Mouse (Mus musculus): ENCODE results near the gene Snx8. TPM values are rescaled to one million over a fixed set of nuclear protein-coding genes. Genes with fewer than 3 reads are reported as not detected.

Gene Snx8
- polyA plus RNA-seq, 1 experiment from 2014 or later: 21.2 TPM

DNA sequence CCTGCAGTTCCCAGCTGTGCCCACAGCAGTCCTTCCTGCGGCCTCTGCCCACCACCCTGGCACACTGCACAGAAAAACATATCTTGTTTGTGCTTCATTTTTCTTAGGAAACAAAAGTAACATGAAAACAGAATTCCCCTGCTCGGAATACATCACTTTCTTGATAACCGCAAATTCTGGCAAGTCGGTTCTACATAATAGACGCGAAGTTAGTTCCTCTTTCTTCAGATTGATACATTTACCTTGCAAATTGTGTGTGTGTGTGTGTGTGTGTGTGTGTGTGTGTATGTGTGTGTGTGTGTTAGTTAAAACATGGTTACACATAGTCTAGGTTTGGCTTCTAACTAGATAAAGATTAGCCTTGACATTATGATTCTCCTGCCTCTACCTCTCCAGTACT lies 6.4 kb downstream of the Snx8 start:
- H3K4me1 ChIP-seq: peaks cover 32% of the 10 kb centered on the region
- H3K4me3 ChIP-seq (replicated peaks): no peak overlapping the region
- no peak overlapping the region for H3K27ac ChIP-seq (replicated peaks)
- no peak for ATAC-seq (ENCODE audit: insufficient number of reproducible peaks, low FRiP score, low TSS enrichment, low read depth)
- H3K36me3 ChIP-seq: no peaks in the 10 kb centered on the region
- H3K4me2 ChIP-seq (replicated peaks): no peak overlapping the region
- H3K9me3 ChIP-seq (replicated peaks): no peaks in the 10 kb centered on the region
- H3K27me3 ChIP-seq: no peaks in the 10 kb centered on the region
- H3K9ac ChIP-seq: no peak overlapping the region
- 88% methylated on average over 6 of the region's 6 CpGs for WGBS

DNA sequence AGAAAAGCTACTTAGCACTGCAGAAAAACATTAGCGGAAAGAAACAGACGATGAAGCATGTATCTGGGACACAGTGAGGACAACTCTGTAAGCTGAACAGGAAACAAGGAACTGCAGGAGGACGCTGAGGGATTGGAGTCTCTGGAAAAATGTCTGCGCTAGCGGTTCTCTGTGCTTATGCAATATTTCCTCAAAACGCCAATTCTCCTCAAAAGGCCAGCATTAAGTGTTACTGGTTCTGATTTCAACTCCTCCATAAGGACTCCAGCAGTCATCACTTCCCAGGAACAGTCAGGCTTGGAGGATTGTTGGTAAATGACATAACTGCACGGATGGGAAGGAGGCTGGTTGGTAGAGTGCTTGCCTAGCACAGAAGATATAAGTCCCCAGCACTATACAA lies 7.9 kb downstream of the Snx8 start:
- H3K27ac ChIP-seq (replicated peaks): no peak overlapping the region
- no peak overlapping the region for H3K4me2 ChIP-seq (replicated peaks)
- H3K27me3 ChIP-seq: no peaks in the 10 kb centered on the region
- H3K9ac ChIP-seq: no peak overlapping the region
- H3K9me3 ChIP-seq (replicated peaks): no peaks in the 10 kb centered on the region
- no peak for ATAC-seq (ENCODE audit: insufficient number of reproducible peaks, low FRiP score, low TSS enrichment, low read depth)
- H3K4me1 ChIP-seq: peaks cover 24% of the 10 kb centered on the region
- H3K4me3 ChIP-seq (replicated peaks): no peak overlapping the region
- WGBS: 79% methylated on average over 7 of the region's 7 CpGs
- H3K36me3 ChIP-seq: no peaks in the 10 kb centered on the region

- Histone ChIP-seq H3K4me3 (replicated peaks) (no peak overlapping the region), H3K36me3 (no peaks in the 10 kb centered on the region), H3K27ac (replicated peaks) (no peak overlapping the region), H3K9ac (no peak overlapping the region), H3K4me1 (peaks cover 22% of the 10 kb centered on the region), H3K9me3 (replicated peaks) (no peaks in the 10 kb centered on the region), H3K27me3 (no peaks in the 10 kb centered on the region), H3K4me2 (replicated peaks) (no peak overlapping the region)
- 0 out of 2 replicates have a peak, but pooled peaks have one; percentile 53 for ATAC-seq (ENCODE audit: insufficient number of reproducible peaks, low FRiP score, low TSS enrichment, low read depth)
- 61% methylated on average over 6 of the region's 6 CpGs for WGBS
These were observed 9.8 kb downstream of the Snx8 start for GRCm38 (mm10) chr5:140379299-140379698.

DNA sequence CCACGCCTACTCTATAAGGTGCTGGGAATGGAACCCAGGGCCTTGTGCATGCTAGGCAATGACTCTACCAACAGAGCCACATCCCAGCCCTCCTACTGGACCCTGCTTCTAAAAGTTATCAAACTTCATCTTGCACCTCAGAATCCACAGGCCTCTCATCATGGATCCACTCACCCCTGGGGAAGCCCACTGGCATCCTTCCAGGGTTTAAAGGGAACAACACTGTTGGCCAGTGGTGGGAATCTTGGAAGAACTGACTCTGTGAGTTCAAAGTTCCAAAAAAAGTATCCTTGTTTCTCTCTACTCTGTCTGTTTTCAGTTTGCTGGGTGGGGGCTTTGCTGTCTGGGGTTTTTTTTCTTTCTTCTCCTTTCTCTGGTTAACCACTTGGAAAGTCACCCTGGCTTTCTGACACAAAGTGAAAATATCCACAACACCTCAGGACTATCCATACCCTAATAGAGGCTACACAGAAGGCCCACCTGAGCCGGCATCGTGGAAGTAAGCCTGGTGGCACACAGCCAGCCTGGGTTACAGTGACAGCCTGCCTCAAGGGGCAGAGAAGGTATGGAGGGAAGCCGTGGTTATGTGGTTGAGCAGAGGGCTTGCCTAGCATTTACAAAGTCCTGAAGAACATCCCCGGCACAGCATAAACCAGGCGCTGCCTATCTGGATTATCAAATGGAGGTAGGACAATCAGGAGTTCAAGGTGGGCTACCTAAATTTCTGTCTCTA lies 10.8 kb downstream of the Snx8 start:
- no peaks in the 10 kb centered on the region for H3K36me3 ChIP-seq
- H3K27me3 ChIP-seq: no peaks in the 10 kb centered on the region
- H3K27ac ChIP-seq (replicated peaks): peak overlapping the region; percentile 29; the same call in 1 of the 2 replicates
- ATAC-seq (ENCODE audit: insufficient number of reproducible peaks, low FRiP score, low TSS enrichment, low read depth): no peak
- no peak overlapping the region for H3K4me2 ChIP-seq (replicated peaks)
- H3K9me3 ChIP-seq (replicated peaks): no peaks in the 10 kb centered on the region
- H3K4me3 ChIP-seq (replicated peaks): no peak overlapping the region
- H3K9ac ChIP-seq: no peak overlapping the region
- H3K4me1 ChIP-seq: peaks cover 13% of the 10 kb centered on the region
- 67% methylated on average over 6 of the region's 6 CpGs for WGBS

GRCm38 (mm10) chr5:140375249-140375829 lies 13.7 kb downstream of the Snx8 start:
- 87% methylated on average over 4 of the region's 4 CpGs for WGBS
- Histone ChIP-seq H3K27ac (replicated peaks) (no peak overlapping the region), H3K27me3 (no peaks in the 10 kb centered on the region), H3K9me3 (replicated peaks) (no peaks in the 10 kb centered on the region), H3K4me1 (peaks cover 20% of the 10 kb centered on the region), H3K4me3 (replicated peaks) (no peak overlapping the region), H3K9ac (no peak overlapping the region), H3K4me2 (replicated peaks) (no peak overlapping the region), H3K36me3 (no peaks in the 10 kb centered on the region)
- no peak for ATAC-seq (ENCODE audit: insufficient number of reproducible peaks, low FRiP score, low TSS enrichment, low read depth)

- Histone ChIP-seq H3K4me3 (replicated peaks) (no peak overlapping the region), H3K4me2 (replicated peaks) (no peak overlapping the region), H3K27ac (replicated peaks) (no peak overlapping the region), H3K9ac (no peak overlapping the region), H3K4me1 (peaks cover 15% of the 10 kb centered on the region), H3K9me3 (replicated peaks) (no peaks in the 10 kb centered on the region), H3K27me3 (no peaks in the 10 kb centered on the region), H3K36me3 (no peaks in the 10 kb centered on the region)
- 61% methylated on average over 3 of the region's 3 CpGs for WGBS
- ATAC-seq (ENCODE audit: insufficient number of reproducible peaks, low FRiP score, low TSS enrichment, low read depth): no peak
These were observed 14.8 kb downstream of the Snx8 start for GRCm38 (mm10) chr5:140374226-140374625.

DNA sequence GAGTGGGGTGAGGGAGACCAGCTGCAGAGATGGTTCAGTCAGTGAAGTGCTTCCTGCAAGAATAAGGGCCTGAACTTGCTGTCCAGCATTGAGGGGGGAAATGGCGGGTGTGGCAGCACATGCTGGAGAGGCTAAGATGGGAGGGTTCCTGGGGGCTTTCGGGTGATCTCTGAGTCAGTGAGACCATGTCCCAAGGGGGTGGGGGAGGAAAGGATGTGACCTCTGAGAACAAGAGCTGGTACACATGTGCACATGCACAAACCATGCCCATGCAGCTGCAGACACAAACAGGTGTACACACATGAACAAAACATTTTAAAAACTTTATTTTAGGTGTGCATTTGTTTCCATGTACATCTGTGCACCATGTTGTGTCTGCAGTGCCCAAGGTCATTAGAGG lies 15.4 kb downstream of the Snx8 start:
- 69% methylated on average over 2 of the region's 2 CpGs for WGBS
- no peaks in the 10 kb centered on the region for H3K9me3 ChIP-seq (replicated peaks)
- no peak for ATAC-seq (ENCODE audit: insufficient number of reproducible peaks, low FRiP score, low TSS enrichment, low read depth)

GRCm38 (mm10) chr5:140371671-140372070 lies 17.4 kb downstream of the Snx8 start:
- H3K27ac ChIP-seq (replicated peaks): no peak overlapping the region
- H3K4me2 ChIP-seq (replicated peaks): no peak overlapping the region
- no peak for ATAC-seq (ENCODE audit: insufficient number of reproducible peaks, low FRiP score, low TSS enrichment, low read depth)
- no peaks in the 10 kb centered on the region for H3K9me3 ChIP-seq (replicated peaks)
- H3K36me3 ChIP-seq: no peaks in the 10 kb centered on the region
- H3K4me3 ChIP-seq (replicated peaks): no peak overlapping the region
- H3K4me1 ChIP-seq: 0 out of 2 replicates have a peak, but pooled peaks cover 7% of the 10 kb centered on the region
- H3K27me3 ChIP-seq: no peaks in the 10 kb centered on the region
- 80% methylated on average over 3 of the region's 3 CpGs for WGBS
- H3K9ac ChIP-seq: no peak overlapping the region

More for the DNA sequence above, 15.4 kb downstream of the Snx8 start:
- Histone ChIP-seq H3K27me3 (no peaks in the 10 kb centered on the region), H3K4me2 (replicated peaks) (no peak overlapping the region), H3K4me3 (replicated peaks) (no peak overlapping the region), H3K36me3 (no peaks in the 10 kb centered on the region), H3K4me1 (0 out of 2 replicates have a peak, but pooled peaks cover 14% of the 10 kb centered on the region), H3K9ac (no peak overlapping the region), H3K27ac (replicated peaks) (no peak overlapping the region)

GRCm38 (mm10) chr5:140370446-140371254 lies 18.4 kb downstream of the Snx8 start:
- 56% methylated on average over 6 of the region's 6 CpGs for WGBS
- H3K27me3 ChIP-seq: no peaks in the 10 kb centered on the region
- H3K9ac ChIP-seq: no peak overlapping the region
- no peaks in the 10 kb centered on the region for H3K36me3 ChIP-seq
- no peak overlapping the region for H3K4me2 ChIP-seq (replicated peaks)
- H3K4me3 ChIP-seq (replicated peaks): no peak overlapping the region
- peak overlapping the region; percentile 69; the same call in 1 of the 2 replicates for H3K27ac ChIP-seq (replicated peaks)
- ATAC-seq (ENCODE audit: insufficient number of reproducible peaks, low FRiP score, low TSS enrichment, low read depth): no peak
- H3K4me1 ChIP-seq: 0 out of 2 replicates have a peak, but pooled peaks cover 7% of the 10 kb centered on the region
- H3K9me3 ChIP-seq (replicated peaks): no peaks in the 10 kb centered on the region

DNA sequence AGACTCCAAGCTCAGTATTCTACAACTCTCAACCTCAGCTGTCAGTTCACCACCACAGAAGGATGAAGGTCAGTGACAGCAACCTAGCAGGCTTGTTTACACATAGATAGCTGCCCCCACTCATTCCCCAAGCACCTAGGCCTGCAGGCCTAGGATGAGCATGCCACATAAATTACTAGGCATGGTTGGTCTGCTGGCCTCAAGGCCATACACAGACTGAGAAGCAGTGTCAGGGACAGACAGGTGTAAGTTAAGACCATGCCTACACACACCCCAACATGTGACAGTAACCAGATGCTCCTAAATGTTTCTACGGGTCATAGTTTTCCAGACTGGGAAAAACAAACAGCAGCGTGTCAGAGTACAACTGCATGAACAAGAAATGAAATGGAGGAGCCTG lies 19.6 kb downstream of the Snx8 start:
- whole genome bisulfite sequencing: 77% methylated on average over 2 of the region's 2 CpGs
- H3K4me2 ChIP-seq (replicated peaks): no peak overlapping the region
- H3K36me3 ChIP-seq: no peaks in the 10 kb centered on the region
- no peak overlapping the region for H3K9ac ChIP-seq
- H3K27ac ChIP-seq (replicated peaks): no peak overlapping the region
- ATAC-seq (ENCODE audit: insufficient number of reproducible peaks, low FRiP score, low TSS enrichment, low read depth): no peak
- 0 out of 2 replicates have a peak, but pooled peaks cover 7% of the 10 kb centered on the region for H3K4me1 ChIP-seq
- no peaks in the 10 kb centered on the region for H3K27me3 ChIP-seq
- H3K9me3 ChIP-seq (replicated peaks): no peaks in the 10 kb centered on the region
- H3K4me3 ChIP-seq (replicated peaks): no peak overlapping the region

GRCm38 (mm10) chr5:140368926-140369325 lies 20.1 kb downstream of the Snx8 start:
- ATAC-seq (ENCODE audit: insufficient number of reproducible peaks, low FRiP score, low TSS enrichment, low read depth): no peak
- 90% methylated on average over 4 of the region's 4 CpGs for WGBS

More at GRCm38 (mm10) chr5:140368926-140369325, 20.1 kb downstream of the Snx8 start:
- 0 out of 2 replicates have a peak, but pooled peaks cover 7% of the 10 kb centered on the region for H3K4me1 ChIP-seq
- no peaks in the 10 kb centered on the region for H3K9me3 ChIP-seq (replicated peaks)
- no peak overlapping the region for H3K4me3 ChIP-seq (replicated peaks)
- no peak overlapping the region for H3K9ac ChIP-seq
- H3K27me3 ChIP-seq: no peaks in the 10 kb centered on the region
- H3K36me3 ChIP-seq: no peaks in the 10 kb centered on the region
- no peak overlapping the region for H3K27ac ChIP-seq (replicated peaks)
- H3K4me2 ChIP-seq (replicated peaks): no peak overlapping the region

All from embryonic facial prominence, embryonic 15.5 days (tissue).